Mouse (Mus musculus) lung, postnatal 36 days (tissue): ENCODE measurements around the gene Tdg.
"Not testable (repeated sequence)": the region's sequence is repeated elsewhere in the genome, so short reads cannot be mapped to it uniquely, and the experiment has no call there.

Source experiments
- DNase-seq: peaks from one replicate; pipeline ENCODE4 v3.0.0; 2022; ENCODE audit warnings: mixed read lengths

Gene Tdg

GRCm38 (mm10) chr10:82629586-82630255 is at the start of gene Tdg:
TSS of gene Tdg (plus strand) at chr10:82629828.
- peak; percentile 94 for DNase-seq

- DNase-seq, result not testable (repeated sequence)
These were observed 40.0 kb upstream of the Tdg start for GRCm38 (mm10) chr10:82589673-82590072.

GRCm38 (mm10) chr10:82594421-82594820 is 35.2 kb upstream of the Tdg start:
- DNase-seq, result not testable (repeated sequence)

GRCm38 (mm10) chr10:82622235-82622634 is 7.4 kb upstream of the Tdg start:
- no peak for DNase-seq

GRCm38 (mm10) chr10:82622671-82623552 is 6.7 kb upstream of the Tdg start, which contains the start of gene 1190007I07Rik:
TSS of gene 1190007I07Rik (minus strand) at chr10:82623228.
- DNase-seq, result peak; percentile 92

- DNase-seq, result not testable (repeated sequence)
These were observed 6.1 kb upstream of the Tdg start for GRCm38 (mm10) chr10:82623553-82623932.

- peak; percentile 23 for DNase-seq
These were observed 480 bp upstream of the Tdg start for GRCm38 (mm10) chr10:82629111-82629585.

- no peak for DNase-seq
These were observed 869 bp downstream of the Tdg start for GRCm38 (mm10) chr10:82630497-82630896.

- no peak for DNase-seq
These were observed 1.5 kb downstream of the Tdg start for GRCm38 (mm10) chr10:82631133-82631532.

GRCm38 (mm10) chr10:82632496-82633280 is 3.1 kb downstream of the Tdg start:
- no peak for DNase-seq

- no peak for DNase-seq
These were observed 4.7 kb downstream of the Tdg start for GRCm38 (mm10) chr10:82634348-82634747.

- no peak for DNase-seq
These were observed 6.7 kb downstream of the Tdg start for GRCm38 (mm10) chr10:82636321-82636720.

- no peak for DNase-seq
These were observed 9.5 kb downstream of the Tdg start for GRCm38 (mm10) chr10:82639032-82639698.

- no peak for DNase-seq
These were observed 11.9 kb downstream of the Tdg start for GRCm38 (mm10) chr10:82641481-82641880.

- no peak for DNase-seq
These were observed 16.5 kb downstream of the Tdg start for GRCm38 (mm10) chr10:82646083-82646482.

- no peak for DNase-seq
These were observed 17.7 kb downstream of the Tdg start for GRCm38 (mm10) chr10:82647205-82647811.

- no peak for DNase-seq
These were observed 21.6 kb downstream of the Tdg start for GRCm38 (mm10) chr10:82651221-82651620.

GRCm38 (mm10) chr10:82652625-82653024 is 23.0 kb downstream of the Tdg start:
- no peak for DNase-seq

- DNase-seq, result no peak
These were observed 25.0 kb downstream of the Tdg start for GRCm38 (mm10) chr10:82654581-82654980.

GRCm38 (mm10) chr10:82661820-82662219 is 32.2 kb downstream of the Tdg start:
- no peak for DNase-seq

- no peak for DNase-seq
These were observed 32.8 kb downstream of the Tdg start for GRCm38 (mm10) chr10:82662267-82662990.
